Mouse (Mus musculus) midbrain, embryonic 12.5 days (tissue): Measurements from ENCODE around the gene Orm1. TPM values are rescaled to one million over a fixed set of nuclear protein-coding genes. Genes with fewer than 3 reads are reported as not detected.

Experiments
- ATAC-seq: fragments of 200-750 bp; cut with Nextera tagmentation; 2 replicates; pipeline ENCODE4 v1.8.0; 2017; ENCODE audit warnings: low read depth, moderate TSS enrichment, moderate library complexity; ENCODE audit not compliant: low FRiP score
- H3K27ac ChIP-seq: fragments of 300-500 bp; sonication (generic); replicated peaks from 2 replicates; pipeline ENCODE4 v1.5.1; 2016; ENCODE audit warnings: mild to moderate bottlenecking
- H3K27me3 ChIP-seq: fragments of 300-500 bp; sonication (generic); 2 replicates; pipeline ENCODE4 v1.6.1; 2016; ENCODE audit warnings: mild to moderate bottlenecking
- H3K36me3 ChIP-seq: fragments of 300-500 bp; sonication (generic); 2 replicates; pipeline ENCODE4 v1.6.1; 2016
- H3K4me1 ChIP-seq: fragments of 300-500 bp; sonication (generic); 2 replicates; pipeline ENCODE4 v1.6.1; 2016
- H3K4me2 ChIP-seq: fragments of 300-500 bp; sonication (generic); replicated peaks from 2 replicates; pipeline ENCODE4 v1.6.1; 2016; ENCODE audit warnings: mild to moderate bottlenecking, moderate library complexity
- H3K4me3 ChIP-seq: fragments of 300-500 bp; sonication (generic); 2 replicates; pipeline ENCODE4 v1.5.1; 2016; ENCODE audit warnings: mild to moderate bottlenecking
- H3K9ac ChIP-seq: fragments of 300-500 bp; sonication (generic); replicated peaks from 2 replicates; pipeline ENCODE4 v1.6.1; 2016; ENCODE audit warnings: mild to moderate bottlenecking, moderate library complexity
- H3K9me3 ChIP-seq: fragments of 300-500 bp; sonication (generic); 2 replicates; pipeline ENCODE4 v1.6.1; 2016; ENCODE audit warnings: mild to moderate bottlenecking
- WGBS: fragments of 180-500 bp; shearing (Covaris S2); methylation state at CpG from one replicate; pipeline ENCODE4 v1.1.7; 2016; 5-methylcytosine and 5-hydroxymethylcytosine counted together
- polyA plus RNA-seq: library from polyadenylated mRNA; unstranded; fragments of >200 nt; fragmentation: Nextera tagmentation; extraction: Ambion mirVana; gene quantifications from 2 replicates; pipeline ENCODE4 v1.2.1, GENCODE M21; 2016

Orm1 gene
- polyA plus RNA-seq, 1 experiment from 2014 or later = not detected

- WGBS = 90% methylated on average over 5 of the region's 5 CpGs
- no peaks in the 10 kb centered on the region for H3K4me1 ChIP-seq
- ATAC-seq = no peak
- no peaks in the 10 kb centered on the region for H3K27me3 ChIP-seq
- no peak within 1 kb of the TSS for H3K27ac ChIP-seq
- no peak within 1 kb of the TSS for H3K4me2 ChIP-seq
- H3K9me3 ChIP-seq = no peaks in the 10 kb centered on the region
- no peak within 1 kb of the TSS for H3K4me3 ChIP-seq
- H3K36me3 ChIP-seq = 0 out of 2 replicates have a peak, but pooled peaks cover under 1% of the 10 kb centered on the region
- H3K9ac ChIP-seq = no peak within 1 kb of the TSS
Observed at GRCm38 (mm10) chr4:63362150-63362549, 17.8 kb downstream of the Orm1 start, which contains the start of gene Orm2. TSS of gene Orm2 (plus strand) at chr4:63362449.

GRCm38 (mm10) chr4:63368577-63368976, 24.2 kb downstream of the Orm1 start:
- H3K27me3 ChIP-seq = no peaks in the 10 kb centered on the region
- no peaks in the 10 kb centered on the region for H3K9me3 ChIP-seq
- WGBS = 11% methylated on average over 4 of the region's 4 CpGs
- H3K4me2 ChIP-seq = no peak overlapping the region
- peak; percentile 73 for ATAC-seq
- H3K4me3 ChIP-seq = no peak overlapping the region
- no peak overlapping the region for H3K9ac ChIP-seq
- H3K4me1 ChIP-seq = no peaks in the 10 kb centered on the region
- peaks cover 48% of the 10 kb centered on the region for H3K36me3 ChIP-seq
- H3K27ac ChIP-seq = no peak overlapping the region

GRCm38 (mm10) chr4:63370897-63371296, 26.5 kb downstream of the Orm1 start:
- Histone ChIP-seq H3K9me3 (no peaks in the 10 kb centered on the region), H3K9ac (no peak overlapping the region), H3K4me1 (no peaks in the 10 kb centered on the region), H3K27ac (no peak overlapping the region), H3K4me2 (no peak overlapping the region), H3K27me3 (no peaks in the 10 kb centered on the region), H3K36me3 (peaks cover 71% of the 10 kb centered on the region), H3K4me3 (no peak overlapping the region)
- no peak for ATAC-seq
- 37% methylated on average over 7 of the region's 7 CpGs for WGBS

GRCm38 (mm10) chr4:63371890-63372289, 27.5 kb downstream of the Orm1 start:
- no peak overlapping the region for H3K4me3 ChIP-seq
- H3K36me3 ChIP-seq = peaks cover 81% of the 10 kb centered on the region
- no peaks in the 10 kb centered on the region for H3K9me3 ChIP-seq
- no peak overlapping the region for H3K27ac ChIP-seq
- H3K9ac ChIP-seq = no peak overlapping the region
- H3K4me1 ChIP-seq = no peaks in the 10 kb centered on the region
- H3K4me2 ChIP-seq = no peak overlapping the region
- no peak for ATAC-seq
- no peaks in the 10 kb centered on the region for H3K27me3 ChIP-seq
- 64% methylated on average over 3 of the region's 3 CpGs for WGBS

GRCm38 (mm10) chr4:63373404-63373803, 29.0 kb downstream of the Orm1 start:
- 92% methylated on average over 8 of the region's 8 CpGs for WGBS
- H3K36me3 ChIP-seq = peaks cover 83% of the 10 kb centered on the region

GRCm38 (mm10) chr4:63374331-63374730, 30.0 kb downstream of the Orm1 start:
- Histone ChIP-seq H3K4me3 (no peak overlapping the region), H3K36me3 (peaks cover 85% of the 10 kb centered on the region), H3K4me2 (no peak overlapping the region), H3K9me3 (no peaks in the 10 kb centered on the region), H3K4me1 (no peaks in the 10 kb centered on the region), H3K27ac (no peak overlapping the region), H3K9ac (no peak overlapping the region), H3K27me3 (no peaks in the 10 kb centered on the region)
- ATAC-seq = no peak
- 90% methylated on average over 12 of the region's 12 CpGs for WGBS

More at GRCm38 (mm10) chr4:63373404-63373803, 29.0 kb downstream of the Orm1 start:
- no peak for ATAC-seq
- H3K4me1 ChIP-seq = no peaks in the 10 kb centered on the region
- H3K9ac ChIP-seq = no peak overlapping the region
- no peak overlapping the region for H3K4me2 ChIP-seq
- no peak overlapping the region for H3K27ac ChIP-seq
- no peak overlapping the region for H3K4me3 ChIP-seq
- no peaks in the 10 kb centered on the region for H3K9me3 ChIP-seq
- no peaks in the 10 kb centered on the region for H3K27me3 ChIP-seq

- ATAC-seq = no peak
- Histone ChIP-seq H3K4me1 (no peaks in the 10 kb centered on the region), H3K27me3 (no peaks in the 10 kb centered on the region), H3K4me3 (no peak overlapping the region), H3K27ac (no peak overlapping the region), H3K9me3 (no peaks in the 10 kb centered on the region), H3K36me3 (peaks cover 86% of the 10 kb centered on the region), H3K9ac (no peak overlapping the region), H3K4me2 (no peak overlapping the region)
- WGBS = 73% methylated on average over 1 of the region's 1 CpGs
Observed at GRCm38 (mm10) chr4:63375367-63375766, 31.0 kb downstream of the Orm1 start.

- Histone ChIP-seq H3K27me3 (no peaks in the 10 kb centered on the region), H3K4me2 (no peak overlapping the region), H3K9me3 (no peaks in the 10 kb centered on the region), H3K9ac (no peak overlapping the region), H3K36me3 (peaks cover 98% of the 10 kb centered on the region), H3K27ac (no peak overlapping the region), H3K4me1 (no peaks in the 10 kb centered on the region), H3K4me3 (no peak overlapping the region)
- WGBS = 72% methylated on average over 7 of the region's 7 CpGs
- ATAC-seq = no peak
Observed at GRCm38 (mm10) chr4:63377483-63377882, 33.1 kb downstream of the Orm1 start.

GRCm38 (mm10) chr4:63382676-63383369, 38.5 kb downstream of the Orm1 start:
- no peak for ATAC-seq
- 87% methylated on average over 4 of the region's 4 CpGs for WGBS
- Histone ChIP-seq H3K27ac (no peak overlapping the region), H3K4me2 (no peak overlapping the region), H3K9me3 (no peaks in the 10 kb centered on the region), H3K9ac (no peak overlapping the region), H3K36me3 (peaks cover 71% of the 10 kb centered on the region), H3K27me3 (no peaks in the 10 kb centered on the region), H3K4me1 (peaks cover 8% of the 10 kb centered on the region), H3K4me3 (no peak overlapping the region)

GRCm38 (mm10) chr4:63383474-63383873, 39.1 kb downstream of the Orm1 start:
- Histone ChIP-seq H3K4me1 (peaks cover 15% of the 10 kb centered on the region), H3K27me3 (no peaks in the 10 kb centered on the region), H3K36me3 (peaks cover 66% of the 10 kb centered on the region), H3K4me3 (no peak overlapping the region), H3K9ac (no peak overlapping the region), H3K4me2 (no peak overlapping the region), H3K9me3 (no peaks in the 10 kb centered on the region), H3K27ac (no peak overlapping the region)
- ATAC-seq = no peak
- WGBS = 91% methylated on average over 12 of the region's 12 CpGs

GRCm38 (mm10) chr4:63384262-63384661, 39.9 kb downstream of the Orm1 start:
- 93% methylated on average over 4 of the region's 4 CpGs for WGBS
- H3K9me3 ChIP-seq = no peaks in the 10 kb centered on the region
- H3K27me3 ChIP-seq = no peaks in the 10 kb centered on the region
- H3K27ac ChIP-seq = no peak overlapping the region
- H3K9ac ChIP-seq = no peak overlapping the region
- no peak for ATAC-seq
- no peak overlapping the region for H3K4me3 ChIP-seq
- peaks cover 22% of the 10 kb centered on the region for H3K4me1 ChIP-seq
- no peak overlapping the region for H3K4me2 ChIP-seq
- peaks cover 58% of the 10 kb centered on the region for H3K36me3 ChIP-seq

- 89% methylated on average over 3 of the region's 3 CpGs for WGBS
- Histone ChIP-seq H3K4me1 (peaks cover 32% of the 10 kb centered on the region), H3K9me3 (no peaks in the 10 kb centered on the region), H3K9ac (no peak overlapping the region), H3K36me3 (peaks cover 48% of the 10 kb centered on the region), H3K27ac (no peak overlapping the region), H3K4me2 (no peak overlapping the region), H3K27me3 (no peaks in the 10 kb centered on the region), H3K4me3 (no peak overlapping the region)
- ATAC-seq = no peak
Observed at GRCm38 (mm10) chr4:63385253-63385652, 40.9 kb downstream of the Orm1 start.

- Histone ChIP-seq H3K36me3 (peaks cover 44% of the 10 kb centered on the region), H3K4me2 (no peak overlapping the region), H3K27ac (no peak overlapping the region), H3K27me3 (no peaks in the 10 kb centered on the region), H3K9ac (no peak overlapping the region), H3K4me3 (no peak overlapping the region), H3K4me1 (peaks cover 38% of the 10 kb centered on the region), H3K9me3 (no peaks in the 10 kb centered on the region)
- no peak for ATAC-seq
- WGBS = 91% methylated on average over 11 of the region's 11 CpGs
Observed at GRCm38 (mm10) chr4:63385784-63386183, 41.4 kb downstream of the Orm1 start.
